Mouse (Mus musculus) urinary bladder, postnatal 14 days (tissue): Measurements from ENCODE around the gene Tspan1.

Experiments
- DNase-seq: peaks from one replicate; pipeline ENCODE4 v3.0.0; 2021; ENCODE audit warnings: low spot score

The Tspan1 gene

GRCm38 (mm10) chr4:116167404-116167803, at the start of gene Tspan1:
TSS of gene Tspan1 (minus strand) at chr4:116167601.
- DNase-seq, result peak; percentile 82

- no peak for DNase-seq
These were observed 49.6 kb upstream of the Tspan1 start for GRCm38 (mm10) chr4:116217046-116217445.

GRCm38 (mm10) chr4:116215895-116216605, 48.6 kb upstream of the Tspan1 start:
- no peak for DNase-seq

GRCm38 (mm10) chr4:116208891-116209290, 41.5 kb upstream of the Tspan1 start:
- DNase-seq, result no peak

GRCm38 (mm10) chr4:116206531-116206930, 39.1 kb upstream of the Tspan1 start:
- peak; percentile 5 for DNase-seq

- peak; percentile 68 for DNase-seq
These were observed 37.0 kb upstream of the Tspan1 start for GRCm38 (mm10) chr4:116204422-116204821.

- no peak for DNase-seq
These were observed 31.0 kb upstream of the Tspan1 start for GRCm38 (mm10) chr4:116198422-116198821.

GRCm38 (mm10) chr4:116193583-116194383, 26.4 kb upstream of the Tspan1 start:
- DNase-seq, result no peak

- no peak for DNase-seq
These were observed 25.0 kb upstream of the Tspan1 start for GRCm38 (mm10) chr4:116192286-116192835.

- DNase-seq, result no peak
These were observed 17.7 kb upstream of the Tspan1 start for GRCm38 (mm10) chr4:116185083-116185482.

- no peak for DNase-seq
These were observed 15.3 kb upstream of the Tspan1 start for GRCm38 (mm10) chr4:116182745-116183144.

GRCm38 (mm10) chr4:116182079-116182478, 14.7 kb upstream of the Tspan1 start:
- no peak for DNase-seq

GRCm38 (mm10) chr4:116177140-116177539, 9.7 kb upstream of the Tspan1 start:
- peak; percentile 49 for DNase-seq

GRCm38 (mm10) chr4:116176543-116176988, 9.2 kb upstream of the Tspan1 start:
- peak; percentile 93 for DNase-seq

GRCm38 (mm10) chr4:116175711-116176542, 8.5 kb upstream of the Tspan1 start:
- no peak for DNase-seq

GRCm38 (mm10) chr4:116175136-116175535, 7.7 kb upstream of the Tspan1 start:
- no peak for DNase-seq

- DNase-seq, result no peak
These were observed 7.2 kb upstream of the Tspan1 start for GRCm38 (mm10) chr4:116174466-116175116.

- no peak for DNase-seq
These were observed 6.4 kb upstream of the Tspan1 start for GRCm38 (mm10) chr4:116173752-116174151.

GRCm38 (mm10) chr4:116173072-116173471, 5.7 kb upstream of the Tspan1 start, which contains the start of the genes 1700042G07Rik and Gm49337:
TSS of gene 1700042G07Rik (plus strand) at chr4:116173372.
TSS of gene Gm49337 (plus strand) at chr4:116173384.
- no peak for DNase-seq

GRCm38 (mm10) chr4:116169353-116169672, 1.9 kb upstream of the Tspan1 start:
- no peak for DNase-seq

- peak; percentile 83 for DNase-seq
These were observed 1.4 kb upstream of the Tspan1 start for GRCm38 (mm10) chr4:116168617-116169352.
